Mouse (Mus musculus) C2C12 (cell line): ENCODE measurements at regions not wholly inside any gene's neighbourhood (a gene's known extent, or its start where the extent isn't known, plus 50 kb on each side); places are given as distances from the start of the nearest gene placed in this dataset.

Experiments used
- H3K27me3 ChIP-seq: one replicate; pipeline ENCODE4 v1.6.1; 2011; ENCODE audit not compliant: control insufficient read depth, insufficient read depth, insufficient read length
- H3K36me3 ChIP-seq: one replicate; pipeline ENCODE4 v1.6.1; 2011; ENCODE audit not compliant: control insufficient read depth, insufficient read depth
- H3K4me3 ChIP-seq: one replicate; pipeline ENCODE4 v1.5.1; 2011; ENCODE audit warnings: mild to moderate bottlenecking, control low read depth; ENCODE audit not compliant: poor library complexity, insufficient read depth, severe bottlenecking
- H3K79me2 ChIP-seq: one replicate; pipeline ENCODE4 v1.6.1; 2011; ENCODE audit not compliant: control insufficient read depth, insufficient read depth
- H3K79me3 ChIP-seq: one replicate; pipeline ENCODE4 v1.6.1; 2011; ENCODE audit warnings: low read depth, control low read depth
- H3ac ChIP-seq: one replicate; pipeline ENCODE3; 2011; ENCODE audit warnings: low read depth; ENCODE audit not compliant: control insufficient read depth, insufficient read length
- CEBPB ChIP-seq: IDR thresholded peaks from one replicate; pipeline ENCODE4 v1.6.1; 2011; ENCODE audit warnings: low read depth, mild to moderate bottlenecking, control low read depth, moderate library complexity
- CTCF ChIP-seq: IDR thresholded peaks from one replicate; pipeline ENCODE4 v1.5.1; 2011; ENCODE audit not compliant: control insufficient read depth, insufficient read depth, insufficient read length
- FOSL1 ChIP-seq: IDR thresholded peaks from one replicate; pipeline ENCODE4 v1.8.0; 2011; ENCODE audit warnings: mild to moderate bottlenecking, low read length; ENCODE audit not compliant: poor library complexity, insufficient read depth, severe bottlenecking
- MAX ChIP-seq: IDR thresholded peaks from one replicate; pipeline ENCODE4 v1.6.1; 2011; ENCODE audit warnings: mild to moderate bottlenecking, control low read depth
- MYOD1 ChIP-seq: IDR thresholded peaks from one replicate; pipeline ENCODE4 v1.6.1; 2011; ENCODE audit warnings: low read depth; ENCODE audit not compliant: control insufficient read depth, insufficient read length
- MYOG ChIP-seq: IDR thresholded peaks from one replicate; pipeline ENCODE4 v1.6.1; 2011; ENCODE audit not compliant: control insufficient read depth, insufficient read length; ENCODE audit errors: extremely low read depth
- USF1 ChIP-seq: IDR thresholded peaks from one replicate; pipeline ENCODE4 v1.6.1; 2011; ENCODE audit warnings: low read depth, mild to moderate bottlenecking, control low read depth, moderate library complexity

DNA sequence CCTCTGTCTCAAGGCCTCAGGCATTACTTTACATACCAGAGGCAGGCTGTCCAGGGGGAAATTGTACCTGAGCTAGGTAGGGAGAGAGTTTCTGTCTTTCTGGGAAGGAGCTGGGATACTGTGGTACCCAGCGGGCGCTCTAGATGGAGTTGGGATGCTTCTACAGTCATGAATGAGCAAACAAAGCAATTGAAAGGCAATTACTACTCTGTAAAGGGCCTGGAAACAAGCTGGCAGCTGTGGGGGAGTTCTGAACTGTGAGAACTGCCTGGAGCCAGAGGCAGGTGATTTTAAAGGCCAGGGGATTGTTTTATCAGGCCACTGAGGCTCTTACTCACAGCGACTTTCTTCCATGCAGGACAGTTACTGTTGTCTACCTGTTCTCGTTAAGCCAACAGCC lies 313.3 kb upstream of the Gm12728 start:
- no peaks in the 10 kb centered on the region for H3K27me3 ChIP-seq

DNA sequence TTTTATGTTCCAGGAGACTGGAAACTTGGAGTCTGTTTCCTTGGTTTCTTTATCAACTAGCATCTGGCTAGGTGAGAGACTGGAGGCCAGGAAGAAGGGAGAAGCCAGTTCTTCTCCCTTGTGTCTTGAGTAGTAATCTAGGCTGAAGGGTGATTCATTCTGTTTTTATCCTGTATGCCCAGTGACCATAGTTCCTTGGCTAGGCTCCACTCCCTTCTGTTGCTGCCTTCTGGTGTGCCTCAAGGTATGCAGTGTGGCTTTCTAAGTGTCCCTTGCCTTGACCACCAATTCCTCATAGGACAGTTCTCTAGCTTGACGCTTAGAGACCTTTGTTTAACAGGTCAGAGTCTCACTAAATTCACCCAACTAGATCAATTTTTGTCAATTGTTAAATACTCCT lies 303.3 kb upstream of the Gm12728 start:
- no peak for TF ChIP-seq FOSL1
- TF ChIP-seq MAX = no peak
- TF ChIP-seq CEBPB = no peak
- TF ChIP-seq CTCF = no peak
- TF ChIP-seq MYOG = no peak
- no peak for TF ChIP-seq MYOD1
- TF ChIP-seq USF1 = no peak

More for the DNA sequence above, 313.3 kb upstream of the Gm12728 start:
- Histone ChIP-seq H3K4me3 (no peak overlapping the region), H3K79me3 (no peaks in the 10 kb centered on the region), H3K36me3 (no peaks in the 10 kb centered on the region), H3ac (no peak overlapping the region), H3K79me2 (no peaks in the 10 kb centered on the region)
- TF ChIP-seq CEBPB (no peak), CTCF (no peak), FOSL1 (no peak), MYOG (no peak), MYOD1 (no peak), USF1 (no peak), MAX (no peak)

DNA sequence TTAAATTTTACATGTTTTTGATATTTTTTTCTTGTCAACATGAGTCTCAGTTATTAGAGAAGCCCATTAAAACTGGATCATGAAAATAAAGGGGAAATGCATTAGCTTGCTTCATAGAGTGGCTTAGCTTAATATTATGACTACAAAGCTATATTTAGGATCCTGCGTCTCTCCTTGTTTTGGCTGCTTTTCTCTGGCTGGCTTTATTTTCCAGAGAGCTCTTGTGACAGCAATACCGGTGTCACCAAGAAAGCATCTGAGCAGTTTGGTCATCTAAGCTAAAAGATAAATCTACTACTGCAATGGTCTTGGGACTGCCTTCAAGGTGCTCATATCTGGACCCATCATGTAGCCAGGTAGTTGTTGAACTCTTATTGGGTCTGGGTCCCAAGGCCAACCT lies 293.5 kb upstream of the Gm12728 start:
- Histone ChIP-seq H3K79me3 (no peaks in the 10 kb centered on the region), H3K27me3 (no peaks in the 10 kb centered on the region), H3K79me2 (no peaks in the 10 kb centered on the region), H3ac (no peak overlapping the region), H3K36me3 (no peaks in the 10 kb centered on the region), H3K4me3 (no peak overlapping the region)
- no peak for TF ChIP-seq CTCF
- TF ChIP-seq MYOG = no peak
- no peak for TF ChIP-seq USF1
- TF ChIP-seq CEBPB = no peak
- TF ChIP-seq FOSL1 = no peak
- no peak for TF ChIP-seq MYOD1
- no peak for TF ChIP-seq MAX

More for the DNA sequence above, 303.3 kb upstream of the Gm12728 start:
- Histone ChIP-seq H3K36me3 (no peaks in the 10 kb centered on the region), H3K79me2 (no peaks in the 10 kb centered on the region), H3K27me3 (no peaks in the 10 kb centered on the region), H3ac (no peak overlapping the region), H3K79me3 (no peaks in the 10 kb centered on the region), H3K4me3 (no peak overlapping the region)

DNA sequence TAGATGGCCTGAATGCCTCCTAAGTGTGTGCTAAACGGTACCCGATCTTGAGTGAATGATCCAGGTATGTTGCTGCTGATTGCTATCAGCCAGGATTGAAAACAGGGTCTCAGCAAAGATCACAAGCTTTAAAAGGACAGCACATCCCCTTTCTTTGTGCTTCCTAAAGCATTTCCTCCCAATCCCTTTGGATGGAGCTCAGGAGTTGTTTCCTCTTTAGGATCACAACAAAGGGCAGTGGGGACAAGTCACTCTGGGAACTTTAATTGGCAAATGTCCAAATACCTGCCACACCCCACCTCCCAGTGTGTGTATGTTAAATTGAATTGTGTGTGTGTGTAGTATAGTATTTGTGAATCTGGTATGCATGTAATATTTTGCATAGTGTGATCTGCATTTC lies 283.5 kb upstream of the Gm12728 start:
- H3K4me3 ChIP-seq = no peak overlapping the region
- H3K36me3 ChIP-seq = no peaks in the 10 kb centered on the region
- no peaks in the 10 kb centered on the region for H3K79me2 ChIP-seq
- no peaks in the 10 kb centered on the region for H3K27me3 ChIP-seq
- no peak for TF ChIP-seq USF1
- H3ac ChIP-seq = no peak overlapping the region
- no peaks in the 10 kb centered on the region for H3K79me3 ChIP-seq

DNA sequence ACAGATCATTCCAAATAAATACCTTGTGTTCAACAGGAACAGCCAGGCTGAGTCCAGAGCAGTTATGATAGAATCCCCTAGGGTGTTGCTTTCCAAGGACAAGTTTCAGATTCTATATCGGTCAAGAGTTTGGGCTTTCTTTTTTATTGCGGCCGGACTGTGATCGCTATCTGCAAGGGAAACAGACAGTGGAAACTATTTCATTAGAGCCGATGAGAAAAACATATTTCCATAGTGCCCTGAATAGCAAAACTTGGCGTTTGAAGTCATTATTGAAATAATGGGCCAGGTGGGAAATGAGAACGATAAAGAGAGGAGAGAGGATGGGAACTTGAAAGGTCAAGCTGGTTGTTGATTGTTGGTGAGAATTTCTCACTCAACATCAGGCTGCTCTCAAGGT lies 282.4 kb upstream of the Gm12728 start:
- Histone ChIP-seq H3K27me3 (no peaks in the 10 kb centered on the region), H3K4me3 (no peak overlapping the region), H3ac (no peak overlapping the region), H3K36me3 (no peaks in the 10 kb centered on the region), H3K79me2 (no peaks in the 10 kb centered on the region), H3K79me3 (no peaks in the 10 kb centered on the region)
- TF ChIP-seq CTCF (no peak), MYOD1 (no peak), MYOG (no peak), MAX (no peak), CEBPB (no peak), USF1 (no peak), FOSL1 (no peak)

DNA sequence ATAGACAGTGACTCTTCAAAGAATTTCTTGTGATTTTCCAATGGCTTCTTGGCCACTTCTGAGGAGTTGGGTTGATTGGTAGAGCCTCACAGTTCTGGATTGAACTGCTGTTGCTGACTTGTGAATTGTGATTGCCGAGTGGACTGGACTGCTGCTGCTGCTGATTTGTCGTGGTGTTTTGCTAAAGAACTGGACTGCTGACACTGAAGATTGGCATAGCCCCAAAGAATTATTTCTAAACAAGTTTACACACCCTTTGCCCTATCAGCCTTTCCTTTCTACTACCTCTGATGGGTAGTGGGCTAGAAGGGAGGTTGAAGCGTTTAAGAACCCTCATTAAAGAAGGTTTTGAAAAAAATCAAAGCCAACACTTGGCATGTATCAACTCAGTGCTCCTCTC lies 280.6 kb upstream of the Gm12728 start:
- Histone ChIP-seq H3K79me2 (no peaks in the 10 kb centered on the region), H3K79me3 (no peaks in the 10 kb centered on the region), H3K36me3 (no peaks in the 10 kb centered on the region), H3ac (no peak overlapping the region), H3K27me3 (no peaks in the 10 kb centered on the region), H3K4me3 (no peak overlapping the region)
- no peak for TF ChIP-seq USF1
- TF ChIP-seq MYOD1 = no peak
- no peak for TF ChIP-seq MYOG
- TF ChIP-seq CTCF = no peak
- no peak for TF ChIP-seq MAX
- no peak for TF ChIP-seq CEBPB
- no peak for TF ChIP-seq FOSL1
